Mouse (Mus musculus): ENCODE measurements around the gene Klhl5. TPM values are rescaled to one million over a fixed set of nuclear protein-coding genes. Genes with fewer than 3 reads are reported as not detected.
A peak's percentile ranks its signal among the peaks of the same experiment; 100 is the strongest.

Klhl5 gene
- total RNA-seq (2014; rRNA removed): 47.8 and 49.1 TPM in 2 replicates
- 49.8 and 53.3 TPM in 2 replicates for polyA plus RNA-seq (2015; fragmentation: Nextera tagmentation; extraction: Ambion mirVana)

GRCm38 (mm10) chr5:65106876-65107772 is at the start of gene Klhl5:
Klhl5 (plus strand) TSS chr5:65107539.
- H3K36me3 ChIP-seq (ENCODE audit: insufficient read depth, low read length): no peaks in the 10 kb centered on the region
- peak within 1 kb of the TSS; percentile 87 for H3K9ac ChIP-seq (replicated peaks; ENCODE audit: low read length)
- H3K27me3 ChIP-seq (ENCODE audit: insufficient read depth, low read length): no peaks in the 10 kb centered on the region
- peak; percentile 2; the same call in 1 of the 2 replicates for TF ChIP-seq CTCF (IDR thresholded peaks at IDR 0.05; ENCODE audit: low read depth)
- no peaks in the 10 kb centered on the region for H3K9me3 ChIP-seq (ENCODE audit: low read length)
- ATAC-seq (peak; percentile 94), DNase-seq (ENCODE audit: low spot score) (peak; percentile 88)
- no peaks in the 10 kb centered on the region for H3K4me1 ChIP-seq (ENCODE audit: insufficient read depth, low read length)
- H3K4me3 ChIP-seq (ENCODE audit: low read length): peak within 1 kb of the TSS; percentile 82
- H3K4me2 ChIP-seq (ENCODE audit: low read depth, low read length): peak within 1 kb of the TSS; percentile 85
- WGBS: 5% methylated on average over 40 of the region's 56 CpGs
- peak within 1 kb of the TSS; percentile 77 for H3K27ac ChIP-seq

GRCm38 (mm10) chr5:65057596-65057995 is 49.7 kb upstream of the Klhl5 start:
- no peak for ATAC-seq
- Histone ChIP-seq H3K27me3 (ENCODE audit: insufficient read depth, low read length) (no peaks in the 10 kb centered on the region), H3K9me3 (ENCODE audit: low read length) (no peaks in the 10 kb centered on the region), H3K27ac (no peak overlapping the region), H3K4me1 (ENCODE audit: insufficient read depth, low read length) (no peaks in the 10 kb centered on the region), H3K36me3 (ENCODE audit: insufficient read depth, low read length) (no peaks in the 10 kb centered on the region), H3K4me3 (ENCODE audit: low read length) (no peak overlapping the region), H3K9ac (replicated peaks; ENCODE audit: low read length) (no peak overlapping the region), H3K4me2 (ENCODE audit: low read depth, low read length) (no peak overlapping the region)
- TF ChIP-seq CTCF (IDR thresholded peaks at IDR 0.05; ENCODE audit: low read depth): no peak
- no peak for DNase-seq (ENCODE audit: low spot score)
- WGBS: 94% methylated on average over 6 of the region's 6 CpGs

GRCm38 (mm10) chr5:65059806-65060205 is 47.5 kb upstream of the Klhl5 start:
- H3K4me3 ChIP-seq (ENCODE audit: low read length): no peak overlapping the region
- DNase-seq (ENCODE audit: low spot score) (no peak), ATAC-seq (no peak)
- no peak overlapping the region for H3K9ac ChIP-seq (replicated peaks; ENCODE audit: low read length)
- H3K27me3 ChIP-seq (ENCODE audit: insufficient read depth, low read length): no peaks in the 10 kb centered on the region
- H3K4me1 ChIP-seq (ENCODE audit: insufficient read depth, low read length): no peaks in the 10 kb centered on the region
- H3K27ac ChIP-seq: no peak overlapping the region
- H3K36me3 ChIP-seq (ENCODE audit: insufficient read depth, low read length): no peaks in the 10 kb centered on the region
- WGBS: 63% methylated on average over 2 of the region's 2 CpGs
- no peak for TF ChIP-seq CTCF (IDR thresholded peaks at IDR 0.05; ENCODE audit: low read depth)
- no peak overlapping the region for H3K4me2 ChIP-seq (ENCODE audit: low read depth, low read length)
- no peaks in the 10 kb centered on the region for H3K9me3 ChIP-seq (ENCODE audit: low read length)

- no peak overlapping the region for H3K9ac ChIP-seq (replicated peaks; ENCODE audit: low read length)
- H3K36me3 ChIP-seq (ENCODE audit: insufficient read depth, low read length): no peaks in the 10 kb centered on the region
- no peak overlapping the region for H3K4me3 ChIP-seq (ENCODE audit: low read length)
- no peak for TF ChIP-seq CTCF (IDR thresholded peaks at IDR 0.05; ENCODE audit: low read depth)
- no peaks in the 10 kb centered on the region for H3K27me3 ChIP-seq (ENCODE audit: insufficient read depth, low read length)
- no peak overlapping the region for H3K4me2 ChIP-seq (ENCODE audit: low read depth, low read length)
- no peak for DNase-seq (ENCODE audit: low spot score)
- WGBS: 91% methylated on average over 4 of the region's 4 CpGs
- H3K27ac ChIP-seq: no peak overlapping the region
- H3K9me3 ChIP-seq (ENCODE audit: low read length): no peaks in the 10 kb centered on the region
- no peak for ATAC-seq
- no peaks in the 10 kb centered on the region for H3K4me1 ChIP-seq (ENCODE audit: insufficient read depth, low read length)
Measured at GRCm38 (mm10) chr5:65062236-65062635, 45.1 kb upstream of the Klhl5 start.

- 59% methylated on average over 2 of the region's 2 CpGs for WGBS
- no peak for DNase-seq (ENCODE audit: low spot score)
- no peaks in the 10 kb centered on the region for H3K9me3 ChIP-seq (ENCODE audit: low read length)
- no peak overlapping the region for H3K4me3 ChIP-seq (ENCODE audit: low read length)
- no peaks in the 10 kb centered on the region for H3K36me3 ChIP-seq (ENCODE audit: insufficient read depth, low read length)
- no peak for ATAC-seq
- H3K27me3 ChIP-seq (ENCODE audit: insufficient read depth, low read length): no peaks in the 10 kb centered on the region
- H3K27ac ChIP-seq: no peak overlapping the region
- H3K4me1 ChIP-seq (ENCODE audit: insufficient read depth, low read length): no peaks in the 10 kb centered on the region
- TF ChIP-seq CTCF (IDR thresholded peaks at IDR 0.05; ENCODE audit: low read depth): no peak
- no peak overlapping the region for H3K9ac ChIP-seq (replicated peaks; ENCODE audit: low read length)
- H3K4me2 ChIP-seq (ENCODE audit: low read depth, low read length): no peak overlapping the region
Measured at GRCm38 (mm10) chr5:65063266-65063665, 44.1 kb upstream of the Klhl5 start.

GRCm38 (mm10) chr5:65068166-65068565 is 39.2 kb upstream of the Klhl5 start:
- DNase-seq (ENCODE audit: low spot score): no peak
- TF ChIP-seq CTCF (IDR thresholded peaks at IDR 0.05; ENCODE audit: low read depth): no peak
- 88% methylated on average over 6 of the region's 6 CpGs for WGBS

GRCm38 (mm10) chr5:65069872-65070271 is 37.5 kb upstream of the Klhl5 start:
- Histone ChIP-seq H3K36me3 (ENCODE audit: insufficient read depth, low read length) (no peaks in the 10 kb centered on the region), H3K9ac (replicated peaks; ENCODE audit: low read length) (no peak overlapping the region), H3K4me2 (ENCODE audit: low read depth, low read length) (no peak overlapping the region), H3K4me1 (ENCODE audit: insufficient read depth, low read length) (no peaks in the 10 kb centered on the region), H3K9me3 (ENCODE audit: low read length) (no peaks in the 10 kb centered on the region), H3K4me3 (ENCODE audit: low read length) (no peak overlapping the region), H3K27me3 (ENCODE audit: insufficient read depth, low read length) (no peaks in the 10 kb centered on the region), H3K27ac (no peak overlapping the region)
- ATAC-seq: no peak
- DNase-seq (ENCODE audit: low spot score): no peak
- 64% methylated on average over 11 of the region's 11 CpGs for WGBS
- no peak for TF ChIP-seq CTCF (IDR thresholded peaks at IDR 0.05; ENCODE audit: low read depth)

More at GRCm38 (mm10) chr5:65068166-65068565, 39.2 kb upstream of the Klhl5 start:
- Histone ChIP-seq H3K27ac (no peak overlapping the region), H3K9ac (replicated peaks; ENCODE audit: low read length) (no peak overlapping the region), H3K4me3 (ENCODE audit: low read length) (no peak overlapping the region), H3K36me3 (ENCODE audit: insufficient read depth, low read length) (no peaks in the 10 kb centered on the region), H3K4me2 (ENCODE audit: low read depth, low read length) (no peak overlapping the region), H3K9me3 (ENCODE audit: low read length) (no peaks in the 10 kb centered on the region), H3K27me3 (ENCODE audit: insufficient read depth, low read length) (no peaks in the 10 kb centered on the region), H3K4me1 (ENCODE audit: insufficient read depth, low read length) (no peaks in the 10 kb centered on the region)
- no peak for ATAC-seq

Data from hindbrain, postnatal 0 days (tissue).